Mouse (Mus musculus): Measurements from ENCODE around the gene Ccdc157.
"Not testable (repeated sequence)": the region's sequence is repeated elsewhere in the genome, so short reads cannot be mapped to it uniquely, and the experiment has no call there.

The Ccdc157 gene

DNA sequence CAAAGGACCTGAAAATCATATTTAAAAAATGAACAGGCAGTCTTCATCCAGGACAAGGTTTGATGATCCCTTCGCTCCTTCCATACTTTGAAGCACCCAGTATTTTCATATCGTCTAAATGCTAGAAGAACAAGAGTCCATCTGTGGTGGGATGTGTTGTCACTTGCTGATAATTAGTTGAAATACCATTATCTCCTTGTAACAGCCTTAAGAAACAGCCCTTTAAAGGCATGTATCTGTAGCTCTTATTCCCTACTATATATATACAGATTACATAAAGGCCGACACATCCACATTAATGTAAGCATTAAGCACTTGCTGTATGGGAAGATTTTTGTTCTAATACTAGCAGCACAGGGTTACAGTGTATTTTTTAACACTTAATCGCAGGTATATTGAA lies 31.6 kb downstream of the Ccdc157 start:
- DNase-seq (ENCODE audit: low spot score) = not testable (repeated sequence)

DNA sequence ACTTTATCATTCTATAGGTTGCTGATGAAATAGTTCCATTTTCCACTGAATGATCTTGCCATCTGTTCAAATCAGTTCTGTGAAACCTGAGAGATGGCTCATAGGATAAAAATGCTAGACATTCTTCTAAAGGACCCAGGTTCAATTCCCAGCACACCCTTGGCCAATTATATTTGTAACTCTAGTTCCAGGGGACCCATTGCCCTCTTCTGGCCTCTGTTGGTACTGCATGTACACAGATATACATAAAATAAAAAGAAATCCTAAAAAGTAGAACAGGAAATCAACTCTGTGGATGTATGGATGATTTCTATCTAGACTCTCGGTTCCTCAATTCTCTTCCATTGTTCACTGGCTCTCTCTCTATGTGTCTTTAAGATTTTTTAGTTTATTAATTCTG lies 33.0 kb downstream of the Ccdc157 start:
- DNase-seq (ENCODE audit: low spot score) = no peak

DNA sequence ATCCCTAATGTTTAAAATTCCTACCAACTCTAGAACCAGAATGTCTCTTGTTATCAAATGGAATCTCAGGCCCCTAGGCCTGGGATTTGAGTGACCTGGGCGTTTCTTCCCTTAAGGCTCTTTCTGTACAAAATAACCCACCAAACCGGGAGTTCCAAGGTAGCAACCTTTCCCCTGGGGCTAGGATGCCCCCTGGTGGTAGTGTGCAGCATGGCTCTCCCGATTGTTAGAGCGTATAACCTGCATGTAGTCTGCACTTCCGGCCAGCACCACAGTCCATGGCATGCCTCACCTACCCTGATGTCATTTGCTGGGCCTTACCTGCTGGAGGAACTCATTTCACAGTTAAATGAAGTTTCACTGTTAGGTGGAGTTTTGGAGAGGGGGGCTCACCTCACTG lies 36.2 kb downstream of the Ccdc157 start:
- DNase-seq (ENCODE audit: low spot score) = no peak

DNA sequence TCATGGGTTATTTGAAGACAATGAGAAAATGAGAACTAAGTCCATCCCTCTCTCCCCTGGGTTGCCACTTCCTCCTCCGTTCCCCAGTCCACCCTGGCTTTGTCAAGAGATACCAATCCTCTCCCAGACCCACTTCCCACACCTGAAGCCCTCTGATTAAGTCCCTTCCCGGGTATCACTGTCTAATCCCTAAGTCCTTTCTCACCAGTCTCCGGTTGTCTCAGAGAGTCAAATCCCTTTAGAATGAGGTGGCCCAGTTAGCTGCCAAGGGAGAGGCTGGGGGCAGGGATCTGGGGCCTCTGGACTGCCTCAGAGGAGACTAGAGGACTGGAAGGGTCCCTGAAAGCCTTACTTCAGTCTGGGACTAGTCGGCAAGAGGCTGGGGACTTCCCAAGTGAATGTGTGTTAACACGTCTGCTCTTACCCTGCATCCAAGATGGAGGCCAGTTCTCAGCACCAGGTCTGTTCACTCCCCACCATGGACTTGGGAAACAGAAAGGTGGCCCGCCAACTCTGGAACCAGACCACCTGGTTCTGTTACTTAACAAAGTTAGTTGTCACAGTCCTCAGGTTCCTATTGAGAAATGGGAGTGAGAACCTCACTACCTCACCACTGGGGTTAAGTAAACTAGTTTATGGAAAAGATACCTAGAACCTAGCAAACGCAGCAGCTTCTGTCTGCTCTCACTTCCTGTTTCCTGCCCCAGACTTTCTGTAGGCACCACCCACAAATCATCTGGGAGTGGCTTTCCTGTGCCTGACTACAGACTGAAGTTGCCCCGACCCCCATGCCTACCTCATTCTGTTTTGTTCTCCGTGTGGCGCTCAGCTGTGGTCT lies 37.1 kb downstream of the Ccdc157 start, which contains the start of gene Sec14l2:
TSS of gene Sec14l2 (minus strand) at position 674 of the 838 bp plus-strand sequence.
- DNase-seq (ENCODE audit: low spot score) = no peak

DNA sequence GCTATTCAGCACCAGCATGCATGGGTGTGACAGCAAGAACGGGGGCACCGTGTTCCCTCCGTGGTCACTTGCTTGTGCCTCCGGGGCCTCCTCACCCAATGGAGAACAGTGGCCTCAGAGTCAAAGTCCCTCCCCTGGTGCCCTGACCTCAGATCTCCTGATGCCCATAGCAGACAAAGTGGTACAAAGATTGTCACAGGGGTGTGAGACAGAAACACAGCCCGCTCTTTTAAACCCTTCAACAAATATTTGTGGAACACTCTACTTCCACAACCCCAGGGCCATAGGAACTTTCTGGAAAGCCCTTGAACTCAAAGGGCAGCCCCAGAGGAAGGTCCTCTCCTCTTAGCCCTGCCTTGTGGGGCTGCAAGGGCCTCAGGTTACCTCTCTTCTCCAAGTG lies 37.9 kb downstream of the Ccdc157 start:
- no peak for DNase-seq (ENCODE audit: low spot score)

DNA sequence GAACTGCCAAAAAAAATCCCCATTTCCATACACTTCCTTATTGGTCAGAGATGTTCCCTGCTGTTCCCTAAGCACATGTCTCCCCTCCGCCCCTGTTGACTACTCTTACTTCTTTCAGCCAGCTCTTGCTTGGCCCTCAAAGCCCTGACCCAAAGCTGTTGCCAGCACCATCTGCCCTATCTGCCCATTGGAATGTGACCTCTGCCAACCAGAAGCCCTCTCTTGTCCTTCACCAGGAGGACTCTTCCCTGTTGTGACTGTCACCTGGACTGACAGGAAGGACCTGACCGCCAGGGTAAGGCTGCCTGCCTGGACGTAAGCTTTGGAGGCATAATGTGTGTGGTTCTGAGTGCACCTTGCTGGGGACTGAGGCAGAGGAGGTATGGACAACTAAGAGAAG lies 38.4 kb downstream of the Ccdc157 start:
- no peak for DNase-seq (ENCODE audit: low spot score)

GRCm38 (mm10) chr11:4119635-4120034 lies 40.5 kb downstream of the Ccdc157 start:
- DNase-seq (ENCODE audit: low spot score) = no peak

- DNase-seq (ENCODE audit: low spot score) = no peak
Measured at GRCm38 (mm10) chr11:4118081-4118921, 41.8 kb downstream of the Ccdc157 start.

DNA sequence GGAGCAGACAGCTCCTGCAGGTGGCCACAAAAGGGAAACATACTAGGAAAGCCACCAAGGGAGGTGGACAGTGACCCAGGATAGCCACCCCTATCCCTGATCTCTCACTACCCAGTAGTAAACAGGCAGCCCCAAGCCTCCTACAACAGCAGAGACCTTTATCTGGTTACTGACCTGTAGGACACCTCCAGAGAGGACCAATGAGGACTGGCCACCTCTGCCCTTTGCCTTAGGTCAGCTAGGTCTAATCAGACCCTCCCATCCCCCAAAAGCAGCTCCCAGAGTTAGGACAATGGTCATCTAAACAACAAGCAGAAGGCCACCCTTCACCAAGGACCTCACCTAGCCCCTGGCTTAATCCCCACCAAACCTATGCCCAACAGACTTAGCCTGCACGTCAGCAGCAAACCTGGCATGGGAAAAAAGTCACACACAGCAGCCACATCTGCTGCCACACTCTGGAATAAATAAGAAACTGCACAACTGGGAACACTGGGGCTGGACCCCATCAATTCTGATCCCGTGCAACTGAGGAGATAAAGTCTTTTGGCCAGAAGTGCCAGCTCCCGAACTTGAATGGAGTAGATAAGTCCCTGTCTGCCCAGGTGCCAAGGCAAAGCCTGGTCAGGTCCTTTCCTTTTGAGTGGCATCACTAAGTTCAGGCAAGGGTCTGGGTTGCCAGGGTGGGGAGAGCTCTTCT lies 42.6 kb downstream of the Ccdc157 start:
- no peak for DNase-seq (ENCODE audit: low spot score)

DNA sequence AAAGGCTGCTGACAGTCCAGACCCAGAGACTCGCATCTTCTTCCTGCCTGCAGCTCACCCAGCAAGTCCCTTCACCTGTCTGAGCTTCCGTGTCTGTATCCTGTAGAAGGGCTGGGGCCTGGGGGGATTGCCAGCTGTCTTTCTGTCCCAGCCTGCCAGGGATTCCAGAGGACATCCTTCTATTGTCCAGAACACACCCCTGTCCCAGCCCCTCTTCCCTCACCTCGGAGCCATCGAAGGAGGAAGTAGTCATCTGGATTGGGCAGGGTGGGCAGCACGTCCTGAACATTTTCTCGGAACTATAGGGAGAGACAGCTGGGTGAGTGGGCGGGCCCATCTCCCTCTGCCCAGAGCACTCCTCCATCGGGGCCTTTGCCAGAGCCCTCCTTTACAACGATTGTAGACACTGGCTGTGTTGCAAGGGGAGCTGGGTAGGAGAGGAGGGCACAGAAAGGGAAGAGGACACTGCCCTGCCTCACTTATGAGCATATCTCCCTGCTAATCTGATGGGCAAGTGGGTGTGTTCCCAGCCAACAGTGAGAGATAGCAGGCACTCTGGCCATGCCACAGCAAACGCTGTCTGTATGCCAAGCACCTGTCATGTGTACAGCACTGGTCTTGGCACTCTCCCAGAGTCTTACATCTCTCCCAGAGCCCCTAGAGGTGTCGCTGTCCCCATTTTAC lies 43.5 kb downstream of the Ccdc157 start:
- DNase-seq (ENCODE audit: low spot score) = no peak

DNA sequence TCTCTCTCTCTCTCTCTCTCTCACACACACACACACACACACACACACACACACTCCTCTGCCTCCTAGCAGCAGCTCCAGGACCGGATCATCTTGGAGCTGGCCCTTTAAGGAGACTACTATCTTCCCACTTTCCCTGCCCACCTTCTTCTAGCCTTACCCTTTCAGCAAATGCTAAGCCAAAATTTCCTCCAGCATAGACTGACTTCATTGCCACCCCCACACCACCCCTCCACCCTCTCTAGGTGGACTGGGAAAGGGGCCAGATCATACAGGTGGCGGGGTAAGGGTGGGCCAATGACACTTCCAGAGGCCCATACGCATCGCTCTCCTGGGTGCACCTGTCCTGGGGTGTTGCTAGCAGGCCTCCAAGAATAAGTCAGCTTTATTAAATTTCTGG lies 44.7 kb downstream of the Ccdc157 start:
- DNase-seq (ENCODE audit: low spot score) = no peak

- not testable (repeated sequence) for DNase-seq (ENCODE audit: low spot score)
Measured at GRCm38 (mm10) chr11:4114541-4114940, 45.6 kb downstream of the Ccdc157 start.

GRCm38 (mm10) chr11:4113970-4114369 lies 46.1 kb downstream of the Ccdc157 start:
- DNase-seq (ENCODE audit: low spot score) = no peak

- no peak for DNase-seq (ENCODE audit: low spot score)
Measured at GRCm38 (mm10) chr11:4113496-4113895, 46.6 kb downstream of the Ccdc157 start.

GRCm38 (mm10) chr11:4112861-4113260 lies 47.2 kb downstream of the Ccdc157 start:
- no peak for DNase-seq (ENCODE audit: low spot score)

DNA sequence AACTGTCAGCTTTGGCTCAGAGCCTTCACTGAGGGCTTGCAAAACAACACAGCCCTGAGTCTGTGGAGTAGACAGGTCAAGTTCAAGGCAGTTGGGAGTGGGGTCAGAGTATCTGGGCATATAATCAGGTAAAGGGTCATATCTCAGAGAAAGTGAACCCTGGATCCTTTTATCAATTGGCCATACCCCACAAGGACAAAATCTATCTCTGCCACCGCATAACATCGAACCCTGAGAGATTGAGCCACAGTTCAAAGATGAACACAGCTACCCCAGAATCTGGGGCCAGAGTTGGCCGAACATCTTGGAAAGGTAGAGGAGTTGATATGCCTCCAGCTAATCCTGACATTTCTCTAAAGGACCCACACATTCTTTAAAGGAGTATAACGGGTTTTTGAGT lies 48.1 kb downstream of the Ccdc157 start:
- no peak for DNase-seq (ENCODE audit: low spot score)

DNA sequence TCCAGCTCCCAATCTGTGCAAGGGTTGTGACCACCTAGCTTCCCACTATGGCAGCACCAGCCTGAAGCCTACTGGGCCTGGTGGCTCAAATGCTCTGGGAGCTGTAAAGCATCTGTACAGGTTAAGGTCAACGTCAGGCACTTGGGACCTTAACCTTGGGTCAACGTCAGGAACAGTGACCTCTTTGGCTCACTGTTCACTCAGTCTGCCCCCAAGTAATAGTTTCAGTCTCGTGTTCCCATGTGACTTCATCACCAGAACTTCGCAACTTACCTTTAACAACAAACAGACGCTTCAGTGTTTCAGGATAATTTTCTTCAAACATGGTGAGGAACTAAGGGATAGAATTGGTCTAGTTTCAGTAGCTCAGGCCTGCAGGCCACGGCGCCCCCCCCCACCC lies 51.4 kb downstream of the Ccdc157 start:
- DNase-seq (ENCODE audit: low spot score) = no peak

GRCm38 (mm10) chr11:4107901-4108300 lies 52.2 kb downstream of the Ccdc157 start:
- not testable (repeated sequence) for DNase-seq (ENCODE audit: low spot score)

DNA sequence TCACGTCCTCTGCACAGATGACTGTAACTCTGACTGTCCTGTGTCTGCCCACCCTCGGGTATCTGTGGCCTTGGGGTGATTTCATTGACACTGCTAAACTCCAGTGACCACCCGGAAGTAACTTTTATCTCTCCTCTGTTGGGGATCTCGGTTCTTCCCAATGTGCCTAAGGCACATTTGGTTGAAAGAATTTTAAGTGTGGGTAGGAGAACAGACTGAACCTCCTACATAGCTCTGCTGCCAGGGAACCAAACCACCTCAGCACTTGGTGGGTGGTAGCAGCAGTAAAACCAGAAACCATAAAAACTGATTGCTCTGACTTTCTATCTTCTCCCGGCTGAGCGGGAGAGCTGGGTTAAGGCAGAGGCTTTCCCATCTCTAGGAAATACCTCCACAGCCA lies 54.6 kb downstream of the Ccdc157 start:
- no peak for DNase-seq (ENCODE audit: low spot score)

GRCm38 (mm10) chr11:4104989-4105388 lies 55.1 kb downstream of the Ccdc157 start:
- DNase-seq (ENCODE audit: low spot score) = no peak

DNA sequence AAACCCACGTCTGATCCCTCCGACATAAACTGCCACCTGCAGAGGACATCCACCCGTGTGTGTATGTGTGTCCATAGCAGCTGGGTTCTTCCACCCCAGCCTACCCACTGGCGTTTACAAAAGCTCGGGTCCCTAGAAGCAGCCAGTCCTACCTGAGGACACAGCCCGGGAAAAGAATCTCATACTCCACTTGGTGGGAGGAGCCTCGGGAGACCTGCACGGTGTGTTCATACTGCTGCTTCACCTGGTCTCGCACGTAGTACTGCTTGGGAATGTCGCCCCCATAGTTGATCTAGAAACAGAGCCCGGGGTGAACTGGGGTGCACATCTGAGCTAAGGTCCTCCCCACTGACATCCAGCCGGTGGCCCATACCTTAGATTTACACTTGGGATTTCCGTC lies 56.6 kb downstream of the Ccdc157 start:
- no peak for DNase-seq (ENCODE audit: low spot score)

DNA sequence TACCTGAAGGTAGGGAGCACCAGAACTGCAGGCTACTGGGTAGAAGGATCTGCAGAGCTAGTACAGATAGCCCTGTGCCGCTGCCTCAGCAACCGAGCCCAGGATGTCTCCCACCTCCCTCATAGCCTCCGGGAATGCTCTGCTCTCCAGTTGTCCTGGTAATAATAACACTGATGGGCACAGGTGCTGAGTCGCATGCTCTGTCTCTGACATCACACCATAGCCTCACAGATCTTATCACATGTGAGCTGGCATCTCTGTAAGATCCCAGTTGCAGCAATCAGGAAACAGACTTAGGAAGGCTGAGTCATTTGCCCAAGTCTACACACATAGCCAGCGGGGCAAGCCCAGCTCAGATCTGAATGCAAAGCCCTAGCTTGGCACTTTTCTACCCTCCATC lies 58.2 kb downstream of the Ccdc157 start:
- DNase-seq (ENCODE audit: low spot score) = no peak

Data from left cerebral cortex, adult 11 months (tissue).